Mouse (Mus musculus) ES-Bruce4 (cell line): ENCODE measurements around the gene Crat.

ENCODE experiments used
- CTCF ChIP-seq: IDR thresholded peaks from one replicate; pipeline ENCODE4 v1.8.1; 2011; ENCODE audit warnings: low read depth, low read length
- EP300 ChIP-seq: IDR thresholded peaks from 2 replicates; pipeline ENCODE4 v1.6.1; 2011; ENCODE audit warnings: low read depth, low read length; ENCODE audit not compliant: insufficient read depth
- POLR2A ChIP-seq: IDR thresholded peaks from one replicate; pipeline ENCODE4 v1.8.1; 2011; ENCODE audit warnings: low read length; ENCODE audit not compliant: insufficient read depth

- TF ChIP-seq CTCF (no peak), POLR2A (no peak), EP300 (no peak)
Measured at GRCm38 (mm10) chr2:30389000-30389399, 26.6 kb downstream of the Crat start.
